Mouse (Mus musculus) liver, embryonic 14 days (tissue): Measurements from ENCODE around the gene Mob3b. TPM values are rescaled to one million over a fixed set of nuclear protein-coding genes. Genes with fewer than 3 reads are reported as not detected.

Source experiments
- polyA plus RNA-seq: library from polyadenylated mRNA; depleted of rRNA; stranded (reverse); fragments of >200 nt; gene quantifications from 2 replicates; pipeline ENCODE4 v1.2.3, GENCODE M21; 2012; rRNA removed

Gene Mob3b
- polyA plus RNA-seq = 1.3 and 1.8 TPM in 2 replicates

GRCm38 (mm10) chr4:35156751-35157611 is at the start of gene Mob3b:
Gene Mob3b, minus strand, starts transcription at chr4:35157484.

GRCm38 (mm10) chr4:35151756-35152155 is 5.5 kb downstream of the Mob3b start, which contains the start of gene Ifnk:
Gene Ifnk, plus strand, starts transcription at chr4:35152056.

Other genes with a start within 250 kb of the Mob3b start
- gene Ifnk, start 5.4 kb downstream of the Mob3b start, polyA plus RNA-seq = not detected in 2 replicates
- gene C9orf72, start 68.7 kb upstream of the Mob3b start, polyA plus RNA-seq = 3.2 and 3.5 TPM in 2 replicates